Mouse (Mus musculus) intestine, embryonic 16.5 days (tissue): ENCODE measurements around the gene Nmnat1. TPM values are rescaled to one million over a fixed set of nuclear protein-coding genes. Genes with fewer than 3 reads are reported as not detected.
A peak's percentile ranks its signal among the peaks of the same experiment; 100 is the strongest.

Experiments
- ATAC-seq: fragments of 200-750 bp; cut with Nextera tagmentation; 2 replicates; pipeline ENCODE4 v1.8.0; 2017; ENCODE audit warnings: moderate TSS enrichment, moderate library complexity
- H3K27ac ChIP-seq: fragments of 300-500 bp; sonication (generic); 2 replicates; pipeline ENCODE4 v1.5.1; 2014; ENCODE audit warnings: mild to moderate bottlenecking, low read length
- H3K27me3 ChIP-seq: fragments of 300-500 bp; sonication (generic); replicated peaks from 2 replicates; pipeline ENCODE4 v1.6.1; 2014; ENCODE audit warnings: low read length, control low read depth, mixed read lengths; ENCODE audit not compliant: control insufficient read depth, insufficient read depth
- H3K36me3 ChIP-seq: fragments of 300-500 bp; sonication (generic); 2 replicates; pipeline ENCODE4 v1.6.1; 2014; ENCODE audit warnings: low read length, control low read depth; ENCODE audit not compliant: control insufficient read depth, insufficient read depth
- H3K4me1 ChIP-seq: fragments of 300-500 bp; sonication (generic); 2 replicates; pipeline ENCODE4 v1.6.1; 2014; ENCODE audit warnings: low read length, control low read depth, mixed read lengths; ENCODE audit not compliant: control insufficient read depth, insufficient read depth
- H3K4me2 ChIP-seq: fragments of 300-500 bp; sonication (generic); 2 replicates; pipeline ENCODE4 v1.6.1; 2014; ENCODE audit warnings: low read depth, low read length, control low read depth
- H3K4me3 ChIP-seq: fragments of 300-500 bp; sonication (generic); 2 replicates; pipeline ENCODE4 v1.5.1; 2014; ENCODE audit warnings: mild to moderate bottlenecking, low read length
- H3K9ac ChIP-seq: fragments of 300-500 bp; sonication (generic); 2 replicates; pipeline ENCODE4 v1.6.1; 2014; ENCODE audit warnings: low read depth, low read length
- H3K9me3 ChIP-seq: fragments of 300-500 bp; sonication (generic); 2 replicates; pipeline ENCODE4 v1.6.1; 2016; ENCODE audit warnings: low read length, control low read depth; ENCODE audit not compliant: control insufficient read depth
- WGBS: fragments of 180-500 bp; shearing (Covaris S2); extraction: QIAGEN DNeasy Blood & Tissue Kit; methylation state at CpG from one replicate; pipeline ENCODE4 v1.1.7; 2014; 5-methylcytosine and 5-hydroxymethylcytosine counted together
- polyA plus RNA-seq: library from polyadenylated mRNA; unstranded; fragments of >200 nt; fragmentation: Nextera tagmentation; extraction: Ambion mirVana; gene quantifications from 2 replicates; pipeline ENCODE4 v1.2.1, GENCODE M21; 2015

The Nmnat1 gene
- polyA plus RNA-seq, 1 experiment from 2014 or later = 14.7 TPM

DNA sequence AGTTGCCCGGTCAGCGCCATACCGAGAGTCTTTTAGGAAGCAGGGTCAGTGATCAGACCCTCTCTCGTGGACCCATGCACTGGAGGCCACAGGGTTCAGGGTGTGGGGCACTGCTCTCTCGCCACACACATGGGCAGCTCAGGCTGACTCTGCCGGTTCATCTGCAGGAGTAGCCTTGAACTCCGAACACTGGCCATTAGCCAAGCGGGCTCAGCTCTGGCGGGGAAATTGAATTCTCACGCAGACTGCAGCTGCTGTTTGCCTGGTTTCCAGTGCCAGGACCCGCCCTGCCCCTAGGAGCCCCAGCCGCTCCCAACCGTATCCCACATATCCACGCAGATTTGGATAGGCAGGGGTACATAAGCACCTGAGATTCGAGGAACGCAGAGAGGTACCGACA lies 30.7 kb downstream of the Nmnat1 start:
- Histone ChIP-seq H3K4me1 (peaks cover 5% of the 10 kb centered on the region; the same call in 1 of the 2 replicates), H3K4me3 (no peak overlapping the region), H3K9ac (no peak overlapping the region), H3K27ac (no peak overlapping the region), H3K27me3 (no peaks in the 10 kb centered on the region), H3K4me2 (no peak overlapping the region), H3K9me3 (no peaks in the 10 kb centered on the region), H3K36me3 (no peaks in the 10 kb centered on the region)
- no peak for ATAC-seq
- WGBS = 78% methylated on average over 17 of the region's 17 CpGs

- no peak overlapping the region for H3K4me2 ChIP-seq
- H3K27me3 ChIP-seq = no peaks in the 10 kb centered on the region
- no peaks in the 10 kb centered on the region for H3K9me3 ChIP-seq
- H3K4me1 ChIP-seq = peaks cover 5% of the 10 kb centered on the region; the same call in 1 of the 2 replicates
- no peak overlapping the region for H3K4me3 ChIP-seq
- ATAC-seq = no peak
- no peak overlapping the region for H3K9ac ChIP-seq
- no peaks in the 10 kb centered on the region for H3K36me3 ChIP-seq
- H3K27ac ChIP-seq = no peak overlapping the region
- WGBS = 86% methylated on average over 4 of the region's 4 CpGs
Measured at GRCm38 (mm10) chr4:149453656-149454055, 31.3 kb downstream of the Nmnat1 start.

- Histone ChIP-seq H3K9ac (no peak overlapping the region), H3K36me3 (no peaks in the 10 kb centered on the region), H3K4me3 (no peak overlapping the region), H3K27ac (no peak overlapping the region), H3K4me2 (no peak overlapping the region), H3K4me1 (peaks cover 7% of the 10 kb centered on the region), H3K9me3 (no peaks in the 10 kb centered on the region), H3K27me3 (no peaks in the 10 kb centered on the region)
- 76% methylated on average over 3 of the region's 3 CpGs for WGBS
- ATAC-seq = no peak
Measured at GRCm38 (mm10) chr4:149450636-149451035, 34.4 kb downstream of the Nmnat1 start.

GRCm38 (mm10) chr4:149446309-149446708 lies 38.7 kb downstream of the Nmnat1 start:
- Histone ChIP-seq H3K4me1 (peaks cover 9% of the 10 kb centered on the region), H3K27ac (peak overlapping the region; percentile 94), H3K27me3 (no peaks in the 10 kb centered on the region), H3K4me2 (peak overlapping the region; percentile 49; the same call in 1 of the 2 replicates), H3K4me3 (no peak overlapping the region), H3K9me3 (no peaks in the 10 kb centered on the region), H3K9ac (peak overlapping the region; percentile 70; the same call in 1 of the 2 replicates), H3K36me3 (no peaks in the 10 kb centered on the region)
- whole genome bisulfite sequencing = 61% methylated on average over 1 of the region's 1 CpGs
- no peak for ATAC-seq

DNA sequence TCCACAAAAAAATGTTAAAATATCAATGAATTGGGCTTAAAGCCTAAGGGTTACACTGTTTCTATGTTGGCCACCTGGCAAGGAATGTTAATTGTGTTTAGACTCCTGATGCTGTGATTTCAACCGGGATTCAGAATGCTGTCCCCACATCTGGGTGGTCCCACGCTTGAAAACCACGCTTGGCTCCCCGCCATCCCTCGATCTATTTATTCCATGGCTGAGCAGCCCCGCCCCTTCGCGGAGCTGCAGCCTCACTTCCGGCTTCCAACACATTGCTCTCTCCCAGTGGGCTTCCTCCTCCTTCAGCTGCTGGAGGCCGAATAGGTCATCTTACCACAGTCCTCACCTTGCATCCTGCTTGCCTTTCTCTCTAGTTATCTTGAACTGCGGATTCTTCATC lies 39.1 kb downstream of the Nmnat1 start:
- Histone ChIP-seq H3K9me3 (no peaks in the 10 kb centered on the region), H3K36me3 (no peaks in the 10 kb centered on the region), H3K27ac (peak overlapping the region; percentile 94), H3K4me2 (peak overlapping the region; percentile 49), H3K4me1 (peaks cover 9% of the 10 kb centered on the region), H3K4me3 (peak overlapping the region; percentile 34), H3K27me3 (no peaks in the 10 kb centered on the region), H3K9ac (peak overlapping the region; percentile 70)
- WGBS = 8% methylated on average over 11 of the region's 11 CpGs
- ATAC-seq = peak; percentile 49

GRCm38 (mm10) chr4:149444964-149445701 lies 39.9 kb downstream of the Nmnat1 start:
- Histone ChIP-seq H3K9me3 (no peaks in the 10 kb centered on the region), H3K36me3 (no peaks in the 10 kb centered on the region), H3K4me2 (peak overlapping the region; percentile 49), H3K27ac (peak overlapping the region; percentile 94), H3K4me3 (peak overlapping the region; percentile 34), H3K4me1 (peaks cover 9% of the 10 kb centered on the region), H3K27me3 (no peaks in the 10 kb centered on the region), H3K9ac (peak overlapping the region; percentile 70)
- under 1% methylated on average over 36 of the region's 36 CpGs for WGBS
- peak; percentile 98 for ATAC-seq

- H3K27ac ChIP-seq = no peak overlapping the region
- no peaks in the 10 kb centered on the region for H3K9me3 ChIP-seq
- WGBS = 44% methylated on average over 1 of the region's 1 CpGs
- H3K36me3 ChIP-seq = no peaks in the 10 kb centered on the region
- peaks cover 9% of the 10 kb centered on the region for H3K4me1 ChIP-seq
- H3K4me3 ChIP-seq = no peak overlapping the region
- no peaks in the 10 kb centered on the region for H3K27me3 ChIP-seq
- H3K4me2 ChIP-seq = no peak overlapping the region
- peak overlapping the region; percentile 70; the same call in 1 of the 2 replicates for H3K9ac ChIP-seq
- ATAC-seq = no peak
Measured at GRCm38 (mm10) chr4:149444465-149444864, 40.5 kb downstream of the Nmnat1 start.

GRCm38 (mm10) chr4:149442436-149442835 lies 42.6 kb downstream of the Nmnat1 start:
- Histone ChIP-seq H3K4me2 (no peak overlapping the region), H3K4me1 (peaks cover 9% of the 10 kb centered on the region), H3K9me3 (no peaks in the 10 kb centered on the region), H3K27me3 (no peaks in the 10 kb centered on the region), H3K9ac (no peak overlapping the region), H3K4me3 (no peak overlapping the region), H3K36me3 (no peaks in the 10 kb centered on the region), H3K27ac (no peak overlapping the region)
- no peak for ATAC-seq
- 44% methylated on average over 3 of the region's 3 CpGs for WGBS

GRCm38 (mm10) chr4:149440576-149440975 lies 44.4 kb downstream of the Nmnat1 start:
- Histone ChIP-seq H3K4me2 (no peak overlapping the region), H3K9me3 (no peaks in the 10 kb centered on the region), H3K9ac (no peak overlapping the region), H3K36me3 (no peaks in the 10 kb centered on the region), H3K4me1 (peaks cover 6% of the 10 kb centered on the region), H3K27ac (no peak overlapping the region), H3K4me3 (no peak overlapping the region), H3K27me3 (no peaks in the 10 kb centered on the region)
- WGBS = 67% methylated on average over 8 of the region's 8 CpGs
- ATAC-seq = no peak
